Mouse (Mus musculus): ENCODE measurements around the gene Lsm12.

Lsm12 gene

GRCm38 (mm10) chr11:102185677-102186076, 581 bp upstream of the Lsm12 start:
- 18% methylated on average over 3 of the region's 3 CpGs for WGBS

- 2% methylated on average over 7 of the region's 7 CpGs for WGBS
These were observed 847 bp downstream of the Lsm12 start for GRCm38 (mm10) chr11:102184253-102184645.

DNA sequence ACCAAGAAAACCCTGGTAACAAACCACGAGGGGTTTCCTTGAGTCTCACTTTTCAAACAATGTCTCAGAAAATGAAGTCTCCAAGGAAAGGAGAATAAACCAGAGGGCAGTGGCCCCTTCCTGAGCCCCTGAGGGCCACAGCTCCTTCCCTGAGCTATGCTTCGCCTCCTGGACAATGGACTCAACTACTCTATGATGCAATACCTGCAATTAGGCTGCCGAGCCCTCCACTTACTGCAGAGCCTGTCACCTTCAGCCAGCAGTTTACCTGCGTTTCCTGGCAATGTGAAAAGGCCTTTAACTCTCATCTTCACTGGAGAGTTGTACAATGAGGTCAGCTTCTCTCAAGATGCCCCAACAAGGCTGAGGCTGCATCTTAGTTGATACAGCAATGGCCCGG, 16.4 kb downstream of the Lsm12 start:
- 63% methylated on average over 5 of the region's 5 CpGs for WGBS

DNA sequence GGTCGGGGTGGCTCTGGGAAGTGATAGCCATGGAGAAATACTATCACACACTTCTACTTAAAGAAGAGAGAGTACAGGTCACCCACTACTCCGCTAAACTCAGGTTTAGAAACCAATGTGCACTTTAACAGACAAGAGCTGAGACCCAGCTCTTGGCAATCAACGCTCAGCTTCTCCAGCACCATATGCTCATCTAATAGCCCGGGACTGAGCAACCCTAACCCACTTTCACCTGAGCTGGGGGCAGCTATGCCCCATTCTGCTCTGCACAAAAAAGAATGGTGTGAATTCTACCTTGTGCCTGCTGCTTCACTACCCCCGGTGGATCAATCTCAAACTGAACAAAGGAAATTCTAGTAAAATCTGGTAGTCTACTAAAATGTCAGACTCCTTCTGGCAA, 17.6 kb downstream of the Lsm12 start:
- 75% methylated on average over 5 of the region's 5 CpGs for WGBS

DNA sequence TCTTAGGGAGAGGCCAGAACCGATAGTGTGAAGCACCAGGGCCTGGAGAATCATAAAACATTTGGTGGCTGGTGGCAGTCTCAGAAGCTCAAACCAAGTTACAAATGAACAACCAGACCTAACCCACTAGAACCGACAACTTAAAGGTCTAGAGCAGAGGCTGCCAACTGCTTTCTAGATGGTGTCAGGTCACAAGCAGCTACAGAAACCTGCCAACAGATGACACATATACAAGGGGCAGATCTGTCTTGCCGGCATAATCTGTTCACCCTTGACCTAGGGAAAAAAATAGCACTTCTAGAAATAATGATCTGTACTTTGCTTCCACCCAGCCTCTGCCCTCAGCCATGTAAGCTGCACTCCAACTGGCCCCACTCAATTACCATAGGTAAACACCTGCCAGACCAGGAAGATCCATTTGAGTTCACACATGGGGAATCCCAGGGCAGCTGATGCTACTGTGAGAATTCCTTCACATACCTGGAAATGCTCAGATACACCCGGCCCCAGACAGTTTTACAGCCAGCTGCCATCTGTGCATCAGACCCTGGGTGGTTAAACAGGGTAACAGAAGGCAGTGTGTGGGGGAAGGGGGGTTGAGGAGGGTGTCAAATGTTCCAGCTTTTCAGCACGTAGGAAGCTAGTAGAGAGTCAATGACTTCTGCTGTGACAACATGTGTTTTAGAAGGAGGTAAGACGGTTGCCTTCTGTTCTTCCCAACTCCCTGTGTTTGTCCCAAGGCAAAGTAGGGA, 18.9 kb downstream of the Lsm12 start:
- WGBS, result 50% methylated on average over 6 of the region's 6 CpGs

DNA sequence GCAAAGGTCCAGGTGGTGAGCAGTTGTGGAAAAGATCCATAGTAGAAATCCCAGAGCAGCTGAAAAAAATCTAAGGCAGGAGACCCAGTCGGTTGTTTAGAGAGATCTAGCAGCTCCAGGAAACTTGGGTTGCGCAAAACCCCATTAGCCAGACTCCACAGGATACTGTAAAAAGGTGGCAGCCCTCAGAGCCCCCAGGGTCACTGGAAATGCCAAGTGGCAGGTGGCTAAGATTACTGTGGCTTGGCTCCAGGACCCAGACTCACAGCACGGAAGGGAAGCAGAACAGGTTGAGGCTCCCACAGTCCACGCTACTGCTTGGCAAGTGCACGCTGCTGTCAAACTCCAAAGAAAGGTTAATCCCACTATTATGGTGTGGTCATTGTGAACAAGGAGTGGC, 25.3 kb downstream of the Lsm12 start:
- 84% methylated on average over 5 of the region's 5 CpGs for WGBS

GRCm38 (mm10) chr11:102158024-102158423, 27.1 kb downstream of the Lsm12 start:
- WGBS, result 71% methylated on average over 2 of the region's 2 CpGs

- 7% methylated on average over 1 of the region's 1 CpGs for WGBS
These were observed 28.4 kb downstream of the Lsm12 start for GRCm38 (mm10) chr11:102156786-102157089.

DNA sequence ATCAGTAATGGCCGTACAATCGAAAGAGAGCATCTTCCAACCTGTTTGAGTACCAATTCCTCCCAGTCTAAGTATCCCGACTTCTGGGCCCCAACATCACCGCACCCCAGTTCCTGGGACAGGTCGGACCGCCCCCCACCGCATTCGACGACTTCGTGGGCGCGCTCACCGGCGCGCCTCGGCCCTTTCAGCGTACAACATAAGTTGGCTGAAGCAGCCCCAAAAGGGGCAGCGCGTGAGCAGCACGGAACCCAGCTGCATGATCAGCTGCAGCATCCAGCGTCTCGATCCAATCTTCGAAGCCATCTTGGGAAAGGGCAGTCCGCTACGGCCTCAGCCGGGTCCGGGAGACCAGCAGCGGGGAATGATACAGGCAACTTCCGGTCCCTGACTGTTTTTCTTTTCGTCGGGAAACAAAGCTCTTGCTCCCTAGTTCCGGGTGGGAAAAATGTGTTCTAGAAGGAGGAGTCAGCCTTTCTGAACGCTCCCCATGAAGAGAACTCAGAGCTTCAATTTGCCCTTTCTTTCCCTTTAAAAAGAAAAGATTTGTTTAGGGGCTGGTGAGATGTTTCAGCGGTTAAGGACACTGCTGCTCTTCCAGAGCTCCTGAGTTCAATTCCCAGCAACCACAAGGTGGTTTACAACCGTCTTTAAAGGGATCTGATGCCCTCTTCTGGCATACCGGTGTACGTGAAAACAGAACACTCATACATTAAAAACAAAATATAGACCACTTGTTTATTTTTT, 28.9 kb downstream of the Lsm12 start, which contains the start of gene Tmem101:
Gene Tmem101 (minus strand): TSS at position 366 of the 747 bp plus-strand sequence.
- WGBS, result under 1% methylated on average over 37 of the region's 37 CpGs

- WGBS, result 13% methylated on average over 34 of the region's 34 CpGs
These were observed 37.7 kb downstream of the Lsm12 start for GRCm38 (mm10) chr11:102147213-102147989.

GRCm38 (mm10) chr11:102146531-102146930, 38.6 kb downstream of the Lsm12 start:
- 13% methylated on average over 17 of the region's 17 CpGs for WGBS

GRCm38 (mm10) chr11:102146005-102146404, 39.1 kb downstream of the Lsm12 start:
- 10% methylated on average over 16 of the region's 16 CpGs for WGBS

- 4% methylated on average over 50 of the region's 50 CpGs for WGBS
These were observed 39.6 kb downstream of the Lsm12 start, which contains the start of gene Nags for GRCm38 (mm10) chr11:102145471-102146001. Gene Nags (plus strand): TSS chr11:102145513.

DNA sequence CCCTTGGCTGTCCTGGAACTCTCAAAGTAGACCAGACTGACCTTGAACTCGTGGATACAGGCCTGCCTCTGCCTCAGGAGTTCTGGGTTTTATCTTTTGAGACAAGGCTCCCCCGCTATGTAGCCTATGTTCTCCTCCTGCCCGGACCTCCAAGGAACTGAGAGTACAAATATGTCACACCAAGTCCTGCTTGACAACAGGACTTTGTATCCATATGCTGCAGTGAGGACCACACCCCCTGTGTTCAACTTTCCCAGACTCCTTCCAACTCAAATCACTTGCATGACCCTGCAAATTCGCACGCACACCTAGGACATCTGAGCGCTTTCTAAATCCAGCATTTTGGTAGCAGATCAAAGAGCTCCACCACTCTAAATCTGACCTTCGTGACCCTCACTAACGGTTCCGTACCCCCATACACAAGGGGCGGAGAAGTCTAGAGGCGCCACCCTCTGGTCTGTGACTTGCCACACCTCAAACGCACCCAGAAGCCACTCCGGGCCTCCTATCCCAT, 40.1 kb downstream of the Lsm12 start:
- WGBS, result 39% methylated on average over 13 of the region's 13 CpGs

DNA sequence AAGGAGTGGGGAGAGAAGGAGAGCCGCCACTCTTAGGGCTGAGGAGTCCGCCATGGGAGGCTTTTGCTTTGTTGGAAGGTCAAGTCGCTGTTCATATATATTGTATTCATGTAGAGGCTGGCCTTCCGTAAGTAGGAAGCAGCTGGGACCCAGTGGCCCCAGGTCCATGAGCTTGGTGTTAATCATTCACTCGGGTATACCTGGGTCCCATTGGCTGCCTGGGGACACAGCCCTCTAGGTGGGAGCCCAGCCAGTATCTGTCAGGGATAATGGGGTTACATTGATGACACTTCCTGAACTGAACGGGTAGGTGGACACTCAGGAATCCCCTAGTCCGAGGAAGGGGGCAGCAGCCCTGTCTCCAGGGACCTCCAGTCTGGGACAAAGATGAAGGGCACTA, 42.7 kb downstream of the Lsm12 start:
- 75% methylated on average over 7 of the region's 7 CpGs for WGBS

DNA sequence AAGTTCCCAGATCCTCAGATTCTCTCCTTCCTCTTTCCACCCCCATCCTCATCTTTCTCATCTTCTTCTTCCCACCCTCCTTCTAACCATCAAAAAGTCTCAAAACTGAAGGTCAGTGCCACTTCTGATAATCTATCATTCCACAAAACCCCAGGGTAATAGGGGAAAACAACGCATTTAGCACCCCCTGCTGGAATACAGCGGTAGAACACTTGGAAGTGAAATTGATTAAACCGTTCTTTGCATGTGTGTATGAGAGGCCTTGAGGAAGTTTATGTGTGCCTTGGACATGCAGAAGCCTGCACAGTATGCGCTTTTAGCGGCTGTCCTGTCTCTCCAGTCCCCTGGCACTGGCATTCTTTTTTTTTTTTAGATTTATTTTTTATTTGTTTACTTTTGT, 44.6 kb downstream of the Lsm12 start:
- 7% methylated on average over 5 of the region's 5 CpGs for WGBS

GRCm38 (mm10) chr11:102138447-102138740, 46.7 kb downstream of the Lsm12 start:
- WGBS, result under 1% methylated on average over 18 of the region's 18 CpGs

DNA sequence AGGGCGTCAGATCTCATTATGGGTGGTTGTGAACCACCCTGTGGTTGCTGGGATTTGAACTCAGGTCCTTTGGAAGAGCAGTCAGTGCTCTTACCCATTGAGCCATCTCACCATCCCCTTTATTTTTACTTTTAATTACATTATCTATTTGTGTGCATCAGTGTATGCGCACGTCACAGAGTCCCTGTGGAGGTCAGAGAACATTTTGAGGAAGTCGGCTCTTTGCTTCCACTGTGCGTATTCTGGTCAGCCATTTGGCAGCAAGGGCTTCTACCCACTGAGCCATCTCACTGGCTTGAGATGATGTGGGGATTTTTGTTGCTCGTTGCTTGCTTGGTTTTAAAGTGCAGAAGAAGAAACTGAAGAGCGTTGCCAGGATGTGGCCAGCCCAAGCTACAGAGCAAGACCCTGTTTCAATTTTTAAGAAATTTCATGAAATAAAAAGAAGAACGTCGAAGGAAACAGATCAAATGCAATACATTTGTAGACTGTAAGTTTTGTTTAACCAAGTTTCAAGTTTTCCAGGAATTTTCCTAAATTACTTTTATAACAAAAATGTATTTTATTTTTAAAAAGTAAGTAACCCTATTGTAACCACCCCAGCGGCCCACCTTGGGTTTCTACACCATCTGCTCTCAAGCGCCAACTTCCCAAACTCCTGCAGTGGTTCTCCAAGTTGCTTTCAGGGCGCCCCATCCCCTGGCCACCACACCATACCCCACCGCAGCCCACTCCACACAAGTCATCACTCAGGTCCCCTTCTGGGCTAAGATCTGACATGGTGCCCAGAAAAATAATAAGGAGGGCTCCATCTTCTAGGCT, 47.3 kb downstream of the Lsm12 start:
- WGBS, result 50% methylated on average over 13 of the region's 13 CpGs

DNA sequence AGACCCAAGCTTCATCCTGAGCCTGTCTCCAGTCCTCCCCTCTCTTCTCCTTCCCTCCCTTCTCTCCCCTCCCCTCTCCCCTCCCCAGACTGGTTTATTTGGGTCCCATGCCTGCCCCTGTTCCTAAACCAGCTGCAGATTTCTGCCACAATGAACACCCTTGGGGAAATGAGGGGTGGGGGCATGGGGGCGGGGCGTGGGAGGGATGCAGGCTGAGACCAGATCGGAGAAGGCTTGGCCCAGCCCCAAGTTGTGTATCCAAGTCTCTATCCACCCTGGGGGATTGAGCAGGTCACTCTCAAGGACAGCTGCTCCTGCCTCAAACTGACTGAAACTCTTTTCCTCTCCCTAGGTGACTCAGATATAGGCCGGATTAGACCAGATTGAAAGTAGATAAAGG, 50.6 kb downstream of the Lsm12 start:
- 28% methylated on average over 4 of the region's 4 CpGs for WGBS

GRCm38 (mm10) chr11:102117386-102117785, 67.7 kb downstream of the Lsm12 start:
- WGBS, result 84% methylated on average over 6 of the region's 6 CpGs

DNA sequence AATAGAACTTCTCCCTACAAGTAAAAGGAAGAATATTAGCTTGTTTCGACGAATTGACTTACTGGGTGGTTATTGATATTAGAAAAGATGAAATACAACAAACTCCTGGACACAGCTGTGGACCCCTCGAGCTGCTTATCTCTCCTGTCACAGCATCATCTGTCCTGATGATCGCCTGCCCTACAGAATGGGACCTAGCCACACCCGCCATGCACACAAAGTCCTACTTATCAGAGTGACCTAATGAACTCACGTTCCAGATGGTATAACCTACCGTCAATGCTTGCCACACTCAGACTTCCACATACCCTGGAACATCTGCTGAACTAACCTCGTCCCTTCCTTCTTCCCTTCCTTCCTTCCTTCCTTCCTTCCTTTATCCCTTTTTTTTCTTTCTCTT, 68.9 kb downstream of the Lsm12 start:
- 80% methylated on average over 8 of the region's 8 CpGs for WGBS

All from cerebral cortex, adult 2 months (tissue).